Mouse (Mus musculus) embryonic fibroblast, embryonic 13.5 days (primary cell): ENCODE measurements around the gene Thop1.

Source experiments
- CTCF ChIP-seq: IDR thresholded peaks from 2 replicates; pipeline ENCODE4 v1.5.1; 2011; ENCODE audit warnings: mild to moderate bottlenecking, control low read depth, low read length, moderate library complexity, borderline replicate concordance; ENCODE audit not compliant: insufficient read depth
- POLR2A ChIP-seq: IDR thresholded peaks from 2 replicates; pipeline ENCODE4 v1.6.1; 2011; ENCODE audit warnings: low read depth, mild to moderate bottlenecking, control low read depth, low read length, moderate library complexity

GRCm38 (mm10) chr10:81050645-81051044, 19.2 kb upstream of the Thop1 start:
- TF ChIP-seq CTCF (0 out of 2 replicates have a peak, but pooled peaks have one; percentile 5), POLR2A (no peak)
